17 mouse cellular contexts compared by ENCODE assay signal in the genomic region with DNA sequence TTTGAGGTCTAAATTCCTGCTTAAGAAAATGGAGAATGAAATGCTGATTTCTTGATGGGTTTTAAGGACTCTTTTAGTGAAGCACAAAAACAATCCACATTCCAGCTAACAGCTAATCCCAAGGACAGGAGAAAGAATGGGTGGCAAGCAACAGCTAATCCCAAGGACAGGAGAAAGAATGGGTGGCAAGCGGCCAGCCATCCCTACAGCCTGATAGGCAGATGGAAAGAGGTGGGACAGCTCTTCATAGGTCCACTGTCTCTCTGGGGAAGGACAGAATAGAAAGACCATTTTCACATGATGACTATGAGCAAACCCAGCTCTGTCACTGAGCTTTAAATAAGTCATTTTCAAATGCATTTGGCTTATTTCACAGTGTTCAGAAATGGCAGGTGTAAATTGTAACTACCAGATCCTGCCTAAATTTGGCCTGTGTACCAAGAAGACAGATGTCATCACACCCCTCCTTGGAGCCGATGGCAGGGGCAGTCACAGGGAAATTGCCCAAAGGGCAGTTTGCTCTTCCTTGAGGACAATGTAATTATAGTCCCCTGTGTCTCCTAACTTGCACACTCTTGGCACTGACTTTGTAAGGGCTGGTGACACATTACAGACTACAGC.
DNase-seq lines count a peak whose midpoint lies in the region; ATAC-seq and TF ChIP-seq lines count a peak whose summit lies in the region.
"Had no signal": no experiment of that assay in that cellular context is flagged by ENCODE, and none has a peak within 500 bp of the region (broad histone marks: within the 10 kb centered on the region; RNA-seq: fewer than 3 reads in every experiment).

No protein-coding gene starts in this region.

- no peak overlapping the region for H3K4me3 ChIP-seq in lung, adult 2 months (replicated peaks; ENCODE audit: extremely low read depth, low read depth, low read length)
- H3K4me3 ChIP-seq: embryonic facial prominence, embryonic 12.5 days; intestine, embryonic 15.5 days; liver, embryonic 12.5 days; lung, embryonic 15.5 days; midbrain, embryonic 12.5 days had no signal

- WGBS in lung, adult 2 months: 72% methylated on average over 2 of the region's 2 CpGs

- TF ChIP-seq POLR2A in lung, adult 2 months (IDR thresholded peaks at IDR 0.05; ENCODE audit: borderline replicate concordance, extremely low read depth, low read depth, low read length): no peak

- no peaks in the 10 kb centered on the region for H3K4me1 ChIP-seq in lung, adult 2 months (ENCODE audit: control insufficient read depth, insufficient read depth, low read length)
- H3K4me1 ChIP-seq: embryonic facial prominence, embryonic 12.5 days; intestine, embryonic 15.5 days; liver, embryonic 12.5 days; lung, embryonic 15.5 days; midbrain, embryonic 12.5 days had no signal

- TF ChIP-seq CTCF in lung, adult 2 months (IDR thresholded peaks at IDR 0.05; ENCODE audit: insufficient read depth, low read length): no peak

- no peak for DNase-seq in frontal cortex, postnatal 10 days (ENCODE audit: low spot score in 2 of 2)
- DNase-seq in cerebellum, adult 18-20 months: peak; percentile 56
- peak; percentile 52 to 53 for DNase-seq in cerebellum, postnatal 36 days
- peak; percentile 22 for DNase-seq in right cerebral cortex, postnatal 25 days
- DNase-seq in lung, adult 2 months: no peak
- no peak for DNase-seq in c-Kit-positive CD71-positive TER-119-positive erythroid progenitor cells, embryonic 14.5 days (ENCODE audit: low spot score)
- DNase-seq in urinary bladder, adult 18-20 months (ENCODE audit: low spot score in 2 of 2): no peak
- DNase-seq: forebrain, postnatal 0 days; gastrocnemius, postnatal 36 days; heart, postnatal 10 days; spleen, adult 18-20 months had no signal

- peak; percentile 86 for ATAC-seq in frontal cortex, adult (ENCODE audit: low TSS enrichment)
- ATAC-seq: forebrain, postnatal 0 days; intestine, embryonic 15.5 days; liver, embryonic 12.5 days had no signal

Comparison
In these comparisons a context has a peak if more than half of its experiments do, and no peak if none do; other contexts are left out.
1. DNase-seq: peak in cerebellum, adult 18-20 months (2 of 2), cerebellum, postnatal 36 days (2 of 2) and right cerebral cortex, postnatal 25 days (single experiment); none in frontal cortex, postnatal 10 days (0 of 2), lung, adult 2 months (single experiment), c-Kit-positive CD71-positive TER-119-positive erythroid progenitor cells, embryonic 14.5 days (single experiment) and urinary bladder, adult 18-20 months (0 of 2).